Mouse (Mus musculus) kidney, embryonic 15.5 days (tissue): Measurements from ENCODE around the gene Mael. TPM values are rescaled to one million over a fixed set of nuclear protein-coding genes. Genes with fewer than 3 reads are reported as not detected.

Source experiments
- ATAC-seq: fragments of 200-750 bp; cut with Nextera tagmentation; replicated peaks from 2 replicates; pipeline ENCODE4 v1.8.0; 2017; ENCODE audit warnings: moderate TSS enrichment; ENCODE audit not compliant: low FRiP score
- H3K27ac ChIP-seq: fragments of 300-500 bp; sonication (generic); 2 replicates; pipeline ENCODE4 v1.5.1; 2015; ENCODE audit warnings: mild to moderate bottlenecking, inconsistent platforms
- H3K27me3 ChIP-seq: fragments of 300-500 bp; sonication (generic); 2 replicates; pipeline ENCODE4 v1.6.1; 2015; ENCODE audit warnings: inconsistent platforms
- H3K36me3 ChIP-seq: fragments of 300-500 bp; sonication (generic); 2 replicates; pipeline ENCODE4 v1.6.1; 2015; ENCODE audit warnings: inconsistent platforms
- H3K4me1 ChIP-seq: fragments of 300-500 bp; sonication (generic); 2 replicates; pipeline ENCODE4 v1.6.1; 2015; ENCODE audit warnings: inconsistent platforms
- H3K4me2 ChIP-seq: fragments of 300-500 bp; sonication (generic); 2 replicates; pipeline ENCODE4 v1.6.1; 2015; ENCODE audit warnings: moderate library complexity, mild to moderate bottlenecking, inconsistent platforms
- H3K4me3 ChIP-seq: fragments of 300-500 bp; sonication (generic); replicated peaks from 2 replicates; pipeline ENCODE4 v1.5.1; 2015; ENCODE audit warnings: mild to moderate bottlenecking, inconsistent platforms
- H3K9ac ChIP-seq: fragments of 300-500 bp; sonication (generic); 2 replicates; pipeline ENCODE4 v1.6.1; 2015; ENCODE audit warnings: mild to moderate bottlenecking, inconsistent platforms
- H3K9me3 ChIP-seq: fragments of 300-500 bp; sonication (generic); replicated peaks from 2 replicates; pipeline ENCODE4 v1.6.1; 2016; ENCODE audit warnings: inconsistent platforms
- WGBS: fragments of 180-500 bp; shearing (Covaris S2); methylation state at CpG from one replicate; pipeline ENCODE4 v1.1.7; 2015; ENCODE audit warnings: mixed read lengths; 5-methylcytosine and 5-hydroxymethylcytosine counted together
- polyA plus RNA-seq: library from polyadenylated mRNA; unstranded; fragments of >200 nt; fragmentation: Nextera tagmentation; extraction: Ambion mirVana; gene quantifications from 2 replicates; pipeline ENCODE4 v1.2.1, GENCODE M21; 2015

Gene Mael
- polyA plus RNA-seq = 0.19 TPM in 1 of 2 replicates, not detected in the other

GRCm38 (mm10) chr1:166238315-166238969 lies at the start of gene Mael:
TSS of gene Mael (minus strand) at chr1:166238747.
- H3K27me3 ChIP-seq = no peaks in the 10 kb centered on the region
- no peak for ATAC-seq

GRCm38 (mm10) chr1:166286231-166286630 lies 47.7 kb upstream of the Mael start:
- ATAC-seq = no peak
- no peak overlapping the region for H3K4me2 ChIP-seq
- H3K4me3 ChIP-seq = no peak overlapping the region
- H3K27me3 ChIP-seq = peaks cover 4% of the 10 kb centered on the region; the same call in 1 of the 2 replicates
- H3K9me3 ChIP-seq = no peaks in the 10 kb centered on the region
- WGBS = 84% methylated on average over 9 of the region's 9 CpGs
- H3K36me3 ChIP-seq = no peaks in the 10 kb centered on the region
- no peak overlapping the region for H3K27ac ChIP-seq
- peaks cover 15% of the 10 kb centered on the region for H3K4me1 ChIP-seq
- H3K9ac ChIP-seq = no peak overlapping the region

More at GRCm38 (mm10) chr1:166238315-166238969, at the start of gene Mael:
- H3K9me3 ChIP-seq = no peaks in the 10 kb centered on the region
- WGBS = 86% methylated on average over 53 of the region's 53 CpGs
- H3K9ac ChIP-seq = no peak within 1 kb of the TSS
- no peaks in the 10 kb centered on the region for H3K4me1 ChIP-seq
- H3K4me3 ChIP-seq = no peak within 1 kb of the TSS
- no peak within 1 kb of the TSS for H3K27ac ChIP-seq
- H3K4me2 ChIP-seq = no peak within 1 kb of the TSS
- H3K36me3 ChIP-seq = no peaks in the 10 kb centered on the region

GRCm38 (mm10) chr1:166284390-166284789 lies 45.8 kb upstream of the Mael start:
- ATAC-seq = no peak
- no peak overlapping the region for H3K4me3 ChIP-seq
- peaks cover 4% of the 10 kb centered on the region; the same call in 1 of the 2 replicates for H3K27me3 ChIP-seq
- WGBS = 77% methylated on average over 8 of the region's 8 CpGs
- H3K36me3 ChIP-seq = no peaks in the 10 kb centered on the region
- H3K4me2 ChIP-seq = no peak overlapping the region
- H3K4me1 ChIP-seq = peaks cover 29% of the 10 kb centered on the region
- no peak overlapping the region for H3K27ac ChIP-seq
- H3K9ac ChIP-seq = no peak overlapping the region
- H3K9me3 ChIP-seq = no peaks in the 10 kb centered on the region

GRCm38 (mm10) chr1:166283451-166283850 lies 44.9 kb upstream of the Mael start:
- Histone ChIP-seq H3K9ac (no peak overlapping the region), H3K4me1 (peaks cover 29% of the 10 kb centered on the region), H3K4me2 (no peak overlapping the region), H3K36me3 (no peaks in the 10 kb centered on the region), H3K27ac (no peak overlapping the region), H3K9me3 (no peaks in the 10 kb centered on the region), H3K4me3 (no peak overlapping the region), H3K27me3 (peaks cover 4% of the 10 kb centered on the region; the same call in 1 of the 2 replicates)
- ATAC-seq = no peak
- WGBS = 92% methylated on average over 6 of the region's 6 CpGs

GRCm38 (mm10) chr1:166282597-166283210 lies 44.2 kb upstream of the Mael start:
- WGBS = 5% methylated on average over 22 of the region's 22 CpGs
- Histone ChIP-seq H3K36me3 (no peaks in the 10 kb centered on the region), H3K9me3 (no peaks in the 10 kb centered on the region), H3K27ac (no peak overlapping the region), H3K4me3 (peak overlapping the region; percentile 30), H3K27me3 (peaks cover 4% of the 10 kb centered on the region; the same call in 1 of the 2 replicates), H3K4me1 (peaks cover 29% of the 10 kb centered on the region), H3K9ac (no peak overlapping the region), H3K4me2 (peak overlapping the region; percentile 62)
- ATAC-seq = peak; percentile 97

- Histone ChIP-seq H3K36me3 (no peaks in the 10 kb centered on the region), H3K9me3 (no peaks in the 10 kb centered on the region), H3K4me1 (peaks cover 29% of the 10 kb centered on the region), H3K9ac (no peak overlapping the region), H3K27ac (no peak overlapping the region), H3K27me3 (peaks cover 4% of the 10 kb centered on the region; the same call in 1 of the 2 replicates), H3K4me2 (no peak overlapping the region), H3K4me3 (no peak overlapping the region)
- 58% methylated on average over 3 of the region's 3 CpGs for WGBS
- ATAC-seq = no peak
Measured at GRCm38 (mm10) chr1:166281836-166282235, 43.3 kb upstream of the Mael start.

- Histone ChIP-seq H3K36me3 (no peaks in the 10 kb centered on the region), H3K9ac (no peak overlapping the region), H3K4me1 (peaks cover 29% of the 10 kb centered on the region), H3K27me3 (peaks cover 4% of the 10 kb centered on the region; the same call in 1 of the 2 replicates), H3K4me3 (no peak overlapping the region), H3K4me2 (no peak overlapping the region), H3K9me3 (no peaks in the 10 kb centered on the region), H3K27ac (no peak overlapping the region)
- WGBS = 54% methylated on average over 1 of the region's 1 CpGs
- ATAC-seq = no peak
Measured at GRCm38 (mm10) chr1:166281287-166281686, 42.7 kb upstream of the Mael start.

- Histone ChIP-seq H3K27me3 (peaks cover 4% of the 10 kb centered on the region; the same call in 1 of the 2 replicates), H3K4me1 (peaks cover 29% of the 10 kb centered on the region), H3K4me2 (no peak overlapping the region), H3K4me3 (no peak overlapping the region), H3K27ac (no peak overlapping the region), H3K9me3 (no peaks in the 10 kb centered on the region), H3K9ac (no peak overlapping the region), H3K36me3 (no peaks in the 10 kb centered on the region)
- ATAC-seq = no peak
- WGBS = 21% methylated on average over 1 of the region's 1 CpGs
Measured at GRCm38 (mm10) chr1:166280566-166280965, 42.0 kb upstream of the Mael start.

- 54% methylated on average over 9 of the region's 9 CpGs for WGBS
- ATAC-seq = no peak
- H3K4me3 ChIP-seq = no peak overlapping the region
- peaks cover 29% of the 10 kb centered on the region for H3K4me1 ChIP-seq
- H3K9ac ChIP-seq = no peak overlapping the region
- H3K36me3 ChIP-seq = no peaks in the 10 kb centered on the region
- no peaks in the 10 kb centered on the region; the same call in 1 of the 2 replicates for H3K27me3 ChIP-seq
- no peaks in the 10 kb centered on the region for H3K9me3 ChIP-seq
- no peak overlapping the region for H3K4me2 ChIP-seq
- H3K27ac ChIP-seq = no peak overlapping the region
Measured at GRCm38 (mm10) chr1:166279580-166280206, 41.1 kb upstream of the Mael start.

GRCm38 (mm10) chr1:166278786-166279185 lies 40.2 kb upstream of the Mael start:
- Histone ChIP-seq H3K4me3 (no peak overlapping the region), H3K27ac (no peak overlapping the region), H3K27me3 (no peaks in the 10 kb centered on the region), H3K36me3 (no peaks in the 10 kb centered on the region), H3K4me1 (peaks cover 29% of the 10 kb centered on the region), H3K9me3 (no peaks in the 10 kb centered on the region), H3K4me2 (no peak overlapping the region), H3K9ac (no peak overlapping the region)
- WGBS = 45% methylated on average over 2 of the region's 2 CpGs
- ATAC-seq = no peak

GRCm38 (mm10) chr1:166268218-166268617 lies 29.7 kb upstream of the Mael start:
- ATAC-seq = no peak
- no peaks in the 10 kb centered on the region for H3K9me3 ChIP-seq
- H3K27ac ChIP-seq = no peak overlapping the region
- no peak overlapping the region for H3K4me3 ChIP-seq
- no peaks in the 10 kb centered on the region for H3K36me3 ChIP-seq
- no peaks in the 10 kb centered on the region for H3K27me3 ChIP-seq
- H3K4me1 ChIP-seq = no peaks in the 10 kb centered on the region
- WGBS = 93% methylated on average over 5 of the region's 5 CpGs
- H3K9ac ChIP-seq = no peak overlapping the region
- no peak overlapping the region for H3K4me2 ChIP-seq

GRCm38 (mm10) chr1:166266918-166267317 lies 28.4 kb upstream of the Mael start:
- no peak overlapping the region for H3K27ac ChIP-seq
- H3K4me3 ChIP-seq = no peak overlapping the region
- no peaks in the 10 kb centered on the region for H3K4me1 ChIP-seq
- no peaks in the 10 kb centered on the region for H3K9me3 ChIP-seq
- no peaks in the 10 kb centered on the region for H3K36me3 ChIP-seq
- ATAC-seq = no peak
- H3K9ac ChIP-seq = no peak overlapping the region
- no peak overlapping the region for H3K4me2 ChIP-seq
- WGBS = 87% methylated on average over 9 of the region's 9 CpGs
- no peaks in the 10 kb centered on the region for H3K27me3 ChIP-seq
